Mouse (Mus musculus): ENCODE measurements around the gene Grid1.

The Grid1 gene

GRCm38 (mm10) chr14:34819919-34820652, at the start of gene Grid1:
Gene Grid1, plus strand, starts transcription at chr14:34820108.
- DNase-seq (ENCODE audit: low read depth, low spot score), result no peak

- DNase-seq (ENCODE audit: low read depth, low spot score), result no peak
These were observed 49.4 kb upstream of the Grid1 start for GRCm38 (mm10) chr14:34770467-34770866.

GRCm38 (mm10) chr14:34771601-34772000, 48.3 kb upstream of the Grid1 start:
- peak; percentile 64 for DNase-seq (ENCODE audit: low read depth, low spot score)

- no peak for DNase-seq (ENCODE audit: low read depth, low spot score)
These were observed 47.8 kb upstream of the Grid1 start for GRCm38 (mm10) chr14:34772132-34772531.

GRCm38 (mm10) chr14:34773681-34774080, 46.2 kb upstream of the Grid1 start:
- DNase-seq (ENCODE audit: low read depth, low spot score), result no peak

- no peak for DNase-seq (ENCODE audit: low read depth, low spot score)
These were observed 45.7 kb upstream of the Grid1 start for GRCm38 (mm10) chr14:34774231-34774630.

GRCm38 (mm10) chr14:34776719-34777385, 43.1 kb upstream of the Grid1 start:
- no peak for DNase-seq (ENCODE audit: low read depth, low spot score)

GRCm38 (mm10) chr14:34777810-34778209, 42.1 kb upstream of the Grid1 start:
- DNase-seq (ENCODE audit: low read depth, low spot score), result peak; percentile 78

GRCm38 (mm10) chr14:34778760-34779159, 41.1 kb upstream of the Grid1 start:
- no peak for DNase-seq (ENCODE audit: low read depth, low spot score)

- DNase-seq (ENCODE audit: low read depth, low spot score), result no peak
These were observed 26.4 kb upstream of the Grid1 start for GRCm38 (mm10) chr14:34793406-34794037.

GRCm38 (mm10) chr14:34810763-34811489, 9.0 kb upstream of the Grid1 start:
- DNase-seq (ENCODE audit: low read depth, low spot score), result peak; percentile 65

GRCm38 (mm10) chr14:34811490-34811808, 8.5 kb upstream of the Grid1 start:
- DNase-seq (ENCODE audit: low read depth, low spot score), result no peak

GRCm38 (mm10) chr14:34816301-34816700, 3.6 kb upstream of the Grid1 start:
- DNase-seq (ENCODE audit: low read depth, low spot score), result no peak

- DNase-seq (ENCODE audit: low read depth, low spot score), result no peak
These were observed 1.4 kb upstream of the Grid1 start for GRCm38 (mm10) chr14:34818387-34818980.

GRCm38 (mm10) chr14:34819121-34819918, 588 bp upstream of the Grid1 start:
- no peak for DNase-seq (ENCODE audit: low read depth, low spot score)

GRCm38 (mm10) chr14:34820653-34821005, 721 bp downstream of the Grid1 start:
- no peak for DNase-seq (ENCODE audit: low read depth, low spot score)

- DNase-seq (ENCODE audit: low read depth, low spot score), result no peak
These were observed 1.4 kb downstream of the Grid1 start for GRCm38 (mm10) chr14:34821131-34821790.

- no peak for DNase-seq (ENCODE audit: low read depth, low spot score)
These were observed 3.2 kb downstream of the Grid1 start for GRCm38 (mm10) chr14:34823136-34823535.

GRCm38 (mm10) chr14:34824186-34824585, 4.3 kb downstream of the Grid1 start:
- DNase-seq (ENCODE audit: low read depth, low spot score), result no peak

- no peak for DNase-seq (ENCODE audit: low read depth, low spot score)
These were observed 6.0 kb downstream of the Grid1 start for GRCm38 (mm10) chr14:34825902-34826301.

Data from A20 (cell line).